In genomic region chr11:83271151-83271950, GRCm38 (mm10) we compare ENCODE assay signal across 7 mouse cellular contexts. TPM values are rescaled to one million over a fixed set of nuclear protein-coding genes. Genes with fewer than 3 reads are reported as not detected.
A peak's percentile ranks its signal among the peaks of the same experiment; 100 is the strongest.
DNase-seq lines count a peak whose midpoint lies in the region; ATAC-seq lines count a peak whose summit lies in the region.

No protein-coding gene starts in this region.

- under 1% methylated on average over 26 of the region's 26 CpGs for WGBS in embryonic facial prominence, embryonic 10.5 days
- under 1% methylated on average over 26 of the region's 26 CpGs for WGBS in limb, embryonic 10.5 days
- 0% methylated on average over 26 of the region's 26 CpGs for WGBS in midbrain, embryonic 13.5 days

- H3K27me3 ChIP-seq in embryonic facial prominence, embryonic 10.5 days (replicated peaks; ENCODE audit: low read depth, poor library complexity, severe bottlenecking): 0 out of 2 replicates have a peak, but pooled peaks cover 10% of the 10 kb centered on the region
- H3K27me3 ChIP-seq in limb, embryonic 10.5 days (ENCODE audit: low read depth, poor library complexity, severe bottlenecking): peaks cover 16% of the 10 kb centered on the region; the same call in 1 of the 2 replicates
- H3K27me3 ChIP-seq in midbrain, embryonic 13.5 days: no peaks in the 10 kb centered on the region

- H3K4me3 ChIP-seq in embryonic facial prominence, embryonic 10.5 days: peak overlapping the region; percentile 64
- H3K4me3 ChIP-seq in limb, embryonic 10.5 days: peak overlapping the region; percentile 60
- H3K4me3 ChIP-seq in midbrain, embryonic 13.5 days (replicated peaks): peak overlapping the region; percentile 53

- 0 out of 2 replicates have a peak, but pooled peaks cover 4% of the 10 kb centered on the region for H3K4me1 ChIP-seq in embryonic facial prominence, embryonic 10.5 days
- H3K4me1 ChIP-seq in limb, embryonic 10.5 days: peaks cover 3% of the 10 kb centered on the region; the same call in 1 of the 2 replicates
- 0 out of 2 replicates have a peak, but pooled peaks cover 6% of the 10 kb centered on the region for H3K4me1 ChIP-seq in midbrain, embryonic 13.5 days (replicated peaks)

- peak overlapping the region; percentile 64 for H3K4me2 ChIP-seq in midbrain, embryonic 13.5 days (replicated peaks)

- DNase-seq in adrenal gland, postnatal 10 days: peak; percentile 84
- peak; percentile 82 for DNase-seq in embryonic facial prominence, embryonic 10.5 days (ENCODE audit: low spot score)
- DNase-seq in kidney, adult 11 months: peak; percentile 87
- peak; percentile 56 for DNase-seq in limb, embryonic 10.5 days (ENCODE audit: low spot score)
- DNase-seq in spleen, adult 12 weeks (ENCODE audit: low spot score): peak; percentile 75

- H3K27ac ChIP-seq in embryonic facial prominence, embryonic 10.5 days (replicated peaks): peak overlapping the region; percentile 93
- H3K27ac ChIP-seq in limb, embryonic 10.5 days: peak overlapping the region; percentile 97
- H3K27ac ChIP-seq in midbrain, embryonic 13.5 days: peak overlapping the region; percentile 81

- ATAC-seq in granulocyte monocyte progenitor cell, adult 5-6 weeks (replicated peaks; ENCODE audit: poor library complexity, severe bottlenecking): peak; percentile 69
- ATAC-seq in midbrain, embryonic 13.5 days: peak; percentile 90

- H3K36me3 ChIP-seq in embryonic facial prominence, embryonic 10.5 days (replicated peaks): no peaks in the 10 kb centered on the region
- H3K36me3 ChIP-seq in limb, embryonic 10.5 days: no peaks in the 10 kb centered on the region
- no peaks in the 10 kb centered on the region for H3K36me3 ChIP-seq in midbrain, embryonic 13.5 days

- H3K9me3 ChIP-seq in embryonic facial prominence, embryonic 10.5 days: no peaks in the 10 kb centered on the region
- H3K9me3 ChIP-seq in limb, embryonic 10.5 days (replicated peaks): no peaks in the 10 kb centered on the region
- H3K9me3 ChIP-seq in midbrain, embryonic 13.5 days: no peaks in the 10 kb centered on the region

- peak overlapping the region; percentile 69 for H3K9ac ChIP-seq in midbrain, embryonic 13.5 days (replicated peaks)

RNA-seq across cellular contexts. Expression of gene Slfn14, which starts 15.2 kb away (rescaled TPM):
- 1 to 10 TPM in 1 of 2 experiments, under 1 TPM in 1; 0.60 to 2.0 TPM for total RNA-seq in adrenal gland, postnatal 10 days (2021)
- polyA plus RNA-seq in embryonic facial prominence, embryonic 10.5 days (2016; fragmentation: Nextera tagmentation; extraction: Ambion mirVana): 0.09 and 0.37 TPM in 2 replicates
- not detected in 2 replicates for total RNA-seq in granulocyte monocyte progenitor cell, adult 5-6 weeks (2014; fragmentation: Nextera tagmentation)
- not detected in 2 replicates for total RNA-seq in granulocyte monocyte progenitor cell, adult 5-6 weeks (2017)
- polyA plus RNA-seq in limb, embryonic 10.5 days (2016; fragmentation: Nextera tagmentation; extraction: Ambion mirVana): 0.08 and 0.15 TPM in 2 replicates
- 0.12 and 0.15 TPM in 2 replicates for polyA plus RNA-seq in midbrain, embryonic 13.5 days (2015; fragmentation: Nextera tagmentation; extraction: Ambion mirVana)

RNA-seq across cellular contexts. Expression of gene Ap2b1, which starts 27.5 kb away (rescaled TPM):
- 10 to 100 TPM; 78.1 to 96.0 TPM for total RNA-seq in adrenal gland, postnatal 10 days (2021)
- polyA plus RNA-seq in embryonic facial prominence, embryonic 10.5 days (2016; fragmentation: Nextera tagmentation; extraction: Ambion mirVana): 64.9 and 71.3 TPM in 2 replicates
- 60.0 and 68.0 TPM in 2 replicates for total RNA-seq in granulocyte monocyte progenitor cell, adult 5-6 weeks (2014; fragmentation: Nextera tagmentation)
- total RNA-seq in granulocyte monocyte progenitor cell, adult 5-6 weeks (2017): 46.0 and 60.0 TPM in 2 replicates
- polyA plus RNA-seq in limb, embryonic 10.5 days (2016; fragmentation: Nextera tagmentation; extraction: Ambion mirVana): 53.4 and 60.4 TPM in 2 replicates
- 109 and 116 TPM in 2 replicates for polyA plus RNA-seq in midbrain, embryonic 13.5 days (2015; fragmentation: Nextera tagmentation; extraction: Ambion mirVana)

RNA-seq across cellular contexts. Expression of gene Pex12, which starts 31.0 kb away (rescaled TPM):
- total RNA-seq in adrenal gland, postnatal 10 days (2021): 10 to 100 TPM in 1 of 2 experiments, 1 to 10 TPM in 1; 8.4 to 13.1 TPM
- polyA plus RNA-seq in embryonic facial prominence, embryonic 10.5 days (2016; fragmentation: Nextera tagmentation; extraction: Ambion mirVana): 13.2 and 15.2 TPM in 2 replicates
- 5.8 and 9.0 TPM in 2 replicates for total RNA-seq in granulocyte monocyte progenitor cell, adult 5-6 weeks (2014; fragmentation: Nextera tagmentation)
- total RNA-seq in granulocyte monocyte progenitor cell, adult 5-6 weeks (2017): 6.3 and 6.6 TPM in 2 replicates
- polyA plus RNA-seq in limb, embryonic 10.5 days (2016; fragmentation: Nextera tagmentation; extraction: Ambion mirVana): 13.0 and 13.9 TPM in 2 replicates
- 21.0 and 21.1 TPM in 2 replicates for polyA plus RNA-seq in midbrain, embryonic 13.5 days (2015; fragmentation: Nextera tagmentation; extraction: Ambion mirVana)

Comparison
In these comparisons a context has a peak if more than half of its experiments do, and no peak if none do; other contexts are left out.
1. Peak in every context shown above with its lines: DNase-seq, ATAC-seq, H3K4me3 ChIP-seq and H3K27ac ChIP-seq.